Mouse (Mus musculus) lung, postnatal 10 days (tissue): ENCODE data around the gene Uhmk1.

Experiments used
- DNase-seq: peaks from one replicate; pipeline ENCODE4 v3.0.0; 2021

The Uhmk1 gene

DNA sequence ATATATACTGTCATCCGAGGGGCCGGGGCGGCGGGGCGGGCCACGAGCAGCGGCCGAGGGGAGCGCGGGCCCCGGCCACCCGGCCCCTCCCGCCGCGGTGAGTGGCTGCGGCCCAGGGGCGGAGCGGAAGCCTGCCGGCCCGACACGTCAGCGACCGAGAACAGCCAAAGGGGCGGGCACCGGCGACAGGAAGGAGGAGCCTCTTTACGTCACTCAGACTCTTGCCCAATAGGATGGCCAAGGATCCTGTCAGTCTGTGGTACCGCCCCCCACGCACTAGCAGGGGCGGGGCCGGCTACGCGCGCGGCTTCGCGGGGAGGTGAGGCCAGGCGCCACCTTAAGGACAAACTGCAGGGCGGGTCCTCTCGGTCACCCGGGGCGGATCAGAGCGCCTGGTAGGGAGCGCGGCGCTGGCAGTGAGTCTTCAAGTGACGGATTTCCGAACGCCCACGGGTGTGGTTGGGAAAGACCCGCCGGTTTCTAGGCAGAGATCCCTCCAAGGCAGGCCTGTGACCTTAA lies 40.3 kb downstream of the Uhmk1 start, which contains the start of gene Uap1:
Gene Uap1 (minus strand): TSS at position 144 of the 519 bp plus-strand sequence.
- DNase-seq, result peak; percentile 99

DNA sequence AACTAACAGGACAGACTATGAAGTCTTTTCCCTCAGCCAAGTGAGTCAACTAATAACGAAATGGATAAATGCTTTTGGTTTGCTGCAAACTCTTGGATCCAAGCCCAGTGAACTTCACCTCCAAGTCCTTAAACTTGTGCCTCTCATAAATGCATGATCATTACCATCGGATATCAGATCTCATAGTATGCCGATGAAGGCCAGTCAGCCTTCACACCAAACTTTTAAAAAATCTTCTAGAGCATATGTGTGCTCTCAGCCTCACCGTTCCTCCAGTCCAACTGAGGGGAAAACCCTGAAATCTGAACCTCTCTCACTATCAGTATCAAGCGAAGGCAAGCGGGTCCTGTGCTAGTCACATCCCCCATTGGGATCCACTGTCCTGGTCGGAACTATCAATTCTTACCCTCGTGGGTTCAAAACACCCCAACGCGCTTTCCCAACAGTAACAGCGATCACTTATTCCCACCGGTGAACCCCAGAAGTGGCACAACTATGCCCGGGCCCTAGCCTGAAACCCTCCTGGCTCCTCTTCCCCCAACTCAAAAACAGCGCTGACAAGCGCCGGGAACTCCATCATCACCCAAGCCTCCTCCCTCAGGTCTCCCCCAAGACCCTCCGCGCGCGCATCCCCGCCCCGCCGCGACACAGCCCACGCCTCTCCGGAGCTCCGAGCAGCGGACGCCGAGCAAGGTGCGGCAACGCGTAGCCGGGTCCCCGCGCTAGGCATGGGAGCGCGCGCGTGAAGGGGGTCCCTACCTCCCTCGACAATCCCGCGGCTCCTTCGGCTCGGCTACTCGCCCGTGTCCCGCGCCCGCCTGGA lies 41.0 kb downstream of the Uhmk1 start:
- DNase-seq, result peak; percentile 7

DNA sequence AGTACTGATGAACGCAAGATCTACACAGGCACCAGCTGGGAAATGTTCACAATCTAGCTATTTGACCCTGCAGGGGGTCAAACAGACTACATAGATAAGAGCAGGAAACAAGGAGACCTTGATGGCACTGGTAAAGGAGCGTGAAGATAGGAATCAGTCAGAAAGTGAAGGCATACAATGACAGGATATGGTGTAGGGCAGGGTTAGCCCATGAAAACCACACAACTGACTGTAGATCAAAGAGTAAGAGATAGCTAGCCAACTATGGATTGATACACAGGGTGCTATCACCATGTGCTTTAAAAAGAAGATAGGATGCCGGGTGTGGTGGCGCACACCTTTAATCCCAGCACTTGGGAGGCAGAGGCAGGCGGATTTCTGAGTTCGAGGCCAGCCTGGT lies 47.4 kb downstream of the Uhmk1 start:
- no peak for DNase-seq

GRCm38 (mm10) chr1:170164913-170165312 lies 50.3 kb downstream of the Uhmk1 start:
- DNase-seq, result no peak

- DNase-seq, result no peak
Measured at GRCm38 (mm10) chr1:170164053-170164614, 51.1 kb downstream of the Uhmk1 start.

GRCm38 (mm10) chr1:170163398-170163943 lies 51.7 kb downstream of the Uhmk1 start:
- peak; percentile 28 for DNase-seq

GRCm38 (mm10) chr1:170161852-170162251 lies 53.3 kb downstream of the Uhmk1 start:
- peak; percentile 71 for DNase-seq

GRCm38 (mm10) chr1:170160397-170160938 lies 54.7 kb downstream of the Uhmk1 start:
- no peak for DNase-seq

DNA sequence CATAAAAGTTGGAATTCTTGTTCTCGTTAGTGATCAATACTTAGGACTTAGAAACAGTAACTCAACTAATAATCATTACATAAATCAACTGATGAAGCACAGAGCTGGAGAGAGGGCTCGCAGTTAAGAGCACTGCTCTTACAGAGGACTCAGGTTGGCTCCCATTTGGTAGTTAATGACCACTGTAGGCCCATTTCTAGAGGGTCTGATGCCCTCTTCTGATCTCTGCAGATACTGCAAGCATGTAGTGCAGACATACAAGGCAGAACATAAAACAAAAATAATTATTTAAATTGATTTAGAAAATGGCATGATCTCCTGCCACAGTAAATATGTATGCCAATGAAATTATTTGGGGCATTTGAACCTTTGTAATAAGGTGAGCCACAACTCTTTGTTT lies 55.5 kb downstream of the Uhmk1 start:
- no peak for DNase-seq

- no peak for DNase-seq
Measured at GRCm38 (mm10) chr1:170155761-170156160, 59.4 kb downstream of the Uhmk1 start.

DNA sequence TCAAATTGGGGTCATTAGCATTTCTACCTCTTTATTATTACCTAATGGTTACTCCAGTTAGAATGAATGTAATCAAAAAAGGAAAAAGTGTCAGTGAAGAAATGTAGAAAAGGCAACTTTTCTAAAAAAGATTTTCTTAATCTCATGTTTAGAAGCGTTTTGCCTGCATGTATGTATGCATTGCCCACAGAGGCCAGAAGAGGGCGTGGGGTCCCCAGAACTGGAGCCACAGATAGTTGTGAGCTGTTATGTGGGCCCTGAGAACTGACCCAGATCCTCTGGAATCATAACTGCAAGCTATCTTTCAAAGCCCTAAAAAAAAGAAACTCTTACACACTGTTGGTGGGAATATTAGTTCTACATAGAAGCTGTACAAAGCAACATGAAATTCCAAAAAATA lies 59.9 kb downstream of the Uhmk1 start:
- no peak for DNase-seq

DNA sequence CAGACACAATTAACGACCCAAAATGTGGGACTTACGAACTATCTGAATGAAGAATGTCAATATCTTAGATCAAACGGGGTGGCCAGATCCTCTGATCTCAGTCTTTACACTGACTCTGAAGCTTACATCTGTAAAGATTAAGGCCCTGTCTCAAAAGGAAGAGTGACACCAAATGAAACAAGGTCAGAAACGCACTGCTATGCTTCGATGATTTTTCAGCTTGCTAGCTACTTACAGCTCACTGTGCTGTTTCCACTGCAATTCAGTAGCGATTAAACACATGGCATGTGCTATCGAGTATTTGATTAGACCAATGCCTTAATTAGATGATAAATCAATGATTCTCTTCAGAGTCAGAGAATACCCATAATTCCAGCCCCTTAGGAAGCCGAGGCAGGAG lies 61.2 kb downstream of the Uhmk1 start:
- no peak for DNase-seq

DNA sequence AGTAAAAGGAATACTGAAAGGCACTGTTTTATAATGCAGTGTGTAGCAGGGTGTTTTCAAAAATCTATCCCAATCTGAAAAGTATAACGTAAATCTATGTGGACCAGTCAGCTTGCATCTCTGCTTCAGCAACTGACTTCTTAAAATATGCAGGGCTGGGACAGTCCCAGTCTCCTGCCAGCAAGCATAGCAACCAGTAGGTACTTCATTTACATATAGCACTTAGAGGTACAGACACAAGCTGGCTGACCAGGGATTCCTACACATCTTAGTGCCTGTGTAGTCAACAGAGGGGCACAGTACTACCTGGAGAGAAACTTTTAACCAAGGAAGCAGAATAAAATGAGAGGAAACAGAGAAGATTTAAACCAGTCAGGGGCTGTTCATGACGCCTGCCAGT lies 62.6 kb downstream of the Uhmk1 start:
- DNase-seq, result no peak

- DNase-seq, result no peak
Measured at GRCm38 (mm10) chr1:170150870-170151269, 64.3 kb downstream of the Uhmk1 start.

DNA sequence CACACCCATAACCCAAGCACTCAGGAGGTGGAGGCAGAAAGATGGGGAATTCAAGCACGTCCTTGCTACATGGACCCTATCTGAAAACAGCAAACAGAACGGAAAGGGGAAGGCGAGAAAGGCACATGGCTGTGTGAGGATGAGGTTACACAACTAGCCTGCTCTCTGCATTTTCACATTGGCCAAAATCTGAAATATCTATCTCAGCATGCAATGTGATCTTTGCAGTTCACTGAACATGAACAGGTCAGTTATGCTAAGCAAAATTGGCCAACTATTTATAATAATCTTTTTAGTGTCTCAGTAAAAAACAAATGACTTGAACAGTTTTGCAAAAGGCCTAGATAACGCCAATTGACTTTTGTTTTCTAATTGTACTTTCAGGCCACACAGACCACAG lies 65.4 kb downstream of the Uhmk1 start:
- DNase-seq, result no peak

- no peak for DNase-seq
Measured at GRCm38 (mm10) chr1:170148536-170148935, 66.7 kb downstream of the Uhmk1 start.

- DNase-seq, result no peak
Measured at GRCm38 (mm10) chr1:170147651-170148448, 67.3 kb downstream of the Uhmk1 start.

DNA sequence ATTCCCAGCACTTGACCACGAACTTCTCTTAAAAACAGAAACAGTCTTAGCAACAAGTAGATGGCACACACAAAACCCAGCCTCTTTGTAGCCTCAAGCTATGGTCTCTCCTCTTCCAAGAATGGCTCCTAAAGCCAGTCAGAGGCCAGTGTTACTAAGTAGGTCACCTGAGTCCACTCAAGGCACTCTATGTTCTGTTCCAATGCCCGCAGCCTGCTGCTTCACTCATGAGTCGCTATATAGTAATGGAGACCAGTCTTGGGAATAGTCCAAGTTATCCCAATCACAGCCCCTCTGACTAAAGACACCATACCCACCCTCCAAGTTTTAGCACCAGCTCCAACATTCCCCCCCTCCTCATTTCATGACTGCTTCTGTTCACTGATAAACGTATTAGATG lies 69.6 kb downstream of the Uhmk1 start:
- DNase-seq, result no peak
